Mouse (Mus musculus): ENCODE data around the gene Marc2. TPM values are rescaled to one million over a fixed set of nuclear protein-coding genes. Genes with fewer than 3 reads are reported as not detected.

The Marc2 gene
- polyA plus RNA-seq, 1 experiment from 2014 or later, result 98.1 TPM

GRCm38 (mm10) chr1:184870646-184871385 is 24.6 kb upstream of the Marc2 start:
- 84% methylated on average over 11 of the region's 11 CpGs for WGBS

GRCm38 (mm10) chr1:184869939-184870565 is 23.8 kb upstream of the Marc2 start:
- Histone ChIP-seq H3K4me2 (no peak overlapping the region), H3K9me3 (no peaks in the 10 kb centered on the region), H3K9ac (no peak overlapping the region), H3K4me3 (replicated peaks) (no peak overlapping the region), H3K4me1 (no peaks in the 10 kb centered on the region), H3K36me3 (replicated peaks) (no peaks in the 10 kb centered on the region), H3K27ac (no peak overlapping the region), H3K27me3 (peaks cover 68% of the 10 kb centered on the region)
- WGBS, result 48% methylated on average over 4 of the region's 4 CpGs
- no peak for ATAC-seq (ENCODE audit: low FRiP score)

More at GRCm38 (mm10) chr1:184870646-184871385, 24.6 kb upstream of the Marc2 start:
- no peak for ATAC-seq (ENCODE audit: low FRiP score)
- H3K27me3 ChIP-seq, result peaks cover 69% of the 10 kb centered on the region
- H3K36me3 ChIP-seq (replicated peaks), result no peaks in the 10 kb centered on the region
- no peak overlapping the region for H3K4me2 ChIP-seq
- H3K4me1 ChIP-seq, result no peaks in the 10 kb centered on the region
- no peak overlapping the region for H3K27ac ChIP-seq
- no peaks in the 10 kb centered on the region for H3K9me3 ChIP-seq
- H3K4me3 ChIP-seq (replicated peaks), result no peak overlapping the region
- H3K9ac ChIP-seq, result no peak overlapping the region

GRCm38 (mm10) chr1:184867640-184868120 is 21.4 kb upstream of the Marc2 start:
- Histone ChIP-seq H3K36me3 (replicated peaks) (no peaks in the 10 kb centered on the region), H3K4me3 (replicated peaks) (no peak overlapping the region), H3K27me3 (peaks cover 60% of the 10 kb centered on the region), H3K9me3 (no peaks in the 10 kb centered on the region), H3K9ac (no peak overlapping the region), H3K4me2 (no peak overlapping the region), H3K4me1 (peaks cover 4% of the 10 kb centered on the region; the same call in 1 of the 2 replicates), H3K27ac (no peak overlapping the region)
- ATAC-seq (ENCODE audit: low FRiP score), result no peak
- WGBS, result 74% methylated on average over 3 of the region's 3 CpGs

- Histone ChIP-seq H3K4me3 (replicated peaks) (no peak overlapping the region), H3K36me3 (replicated peaks) (no peaks in the 10 kb centered on the region), H3K9ac (no peak overlapping the region), H3K4me2 (no peak overlapping the region), H3K9me3 (no peaks in the 10 kb centered on the region), H3K4me1 (peaks cover 4% of the 10 kb centered on the region; the same call in 1 of the 2 replicates), H3K27ac (no peak overlapping the region), H3K27me3 (peaks cover 52% of the 10 kb centered on the region)
- WGBS, result 19% methylated on average over 7 of the region's 7 CpGs
- no peak for ATAC-seq (ENCODE audit: low FRiP score)
Measured at GRCm38 (mm10) chr1:184864381-184864801, 18.1 kb upstream of the Marc2 start.

GRCm38 (mm10) chr1:184862636-184863035 is 16.4 kb upstream of the Marc2 start:
- Histone ChIP-seq H3K4me3 (replicated peaks) (no peak overlapping the region), H3K9me3 (no peaks in the 10 kb centered on the region), H3K4me1 (peaks cover 4% of the 10 kb centered on the region; the same call in 1 of the 2 replicates), H3K27ac (no peak overlapping the region), H3K4me2 (no peak overlapping the region), H3K9ac (no peak overlapping the region), H3K36me3 (replicated peaks) (no peaks in the 10 kb centered on the region), H3K27me3 (peaks cover 38% of the 10 kb centered on the region)
- no peak for ATAC-seq (ENCODE audit: low FRiP score)
- WGBS, result 86% methylated on average over 6 of the region's 6 CpGs

- H3K36me3 ChIP-seq (replicated peaks), result no peaks in the 10 kb centered on the region
- no peak overlapping the region for H3K4me3 ChIP-seq (replicated peaks)
- H3K9me3 ChIP-seq, result no peaks in the 10 kb centered on the region
- H3K27ac ChIP-seq, result no peak overlapping the region
- peaks cover 4% of the 10 kb centered on the region; the same call in 1 of the 2 replicates for H3K4me1 ChIP-seq
- no peak overlapping the region for H3K4me2 ChIP-seq
- peaks cover 30% of the 10 kb centered on the region for H3K27me3 ChIP-seq
- no peak overlapping the region for H3K9ac ChIP-seq
- ATAC-seq (ENCODE audit: low FRiP score), result no peak
- WGBS, result 81% methylated on average over 2 of the region's 2 CpGs
Measured at GRCm38 (mm10) chr1:184861551-184861950, 15.3 kb upstream of the Marc2 start.

GRCm38 (mm10) chr1:184860276-184860675 is 14.0 kb upstream of the Marc2 start:
- H3K27me3 ChIP-seq, result peaks cover 23% of the 10 kb centered on the region
- no peak overlapping the region for H3K4me3 ChIP-seq (replicated peaks)
- H3K36me3 ChIP-seq (replicated peaks), result no peaks in the 10 kb centered on the region
- no peaks in the 10 kb centered on the region for H3K9me3 ChIP-seq
- 77% methylated on average over 3 of the region's 3 CpGs for WGBS
- no peak for ATAC-seq (ENCODE audit: low FRiP score)
- H3K27ac ChIP-seq, result no peak overlapping the region
- H3K9ac ChIP-seq, result no peak overlapping the region
- peaks cover 4% of the 10 kb centered on the region; the same call in 1 of the 2 replicates for H3K4me1 ChIP-seq
- no peak overlapping the region for H3K4me2 ChIP-seq

GRCm38 (mm10) chr1:184858253-184858652 is 12.0 kb upstream of the Marc2 start:
- H3K27ac ChIP-seq, result no peak overlapping the region
- H3K9ac ChIP-seq, result no peak overlapping the region
- no peak overlapping the region for H3K4me2 ChIP-seq
- H3K4me1 ChIP-seq, result no peaks in the 10 kb centered on the region
- peaks cover 21% of the 10 kb centered on the region for H3K27me3 ChIP-seq
- no peaks in the 10 kb centered on the region for H3K9me3 ChIP-seq
- H3K4me3 ChIP-seq (replicated peaks), result no peak overlapping the region
- no peak for ATAC-seq (ENCODE audit: low FRiP score)
- no peaks in the 10 kb centered on the region for H3K36me3 ChIP-seq (replicated peaks)
- WGBS, result 89% methylated on average over 1 of the region's 1 CpGs

- H3K27me3 ChIP-seq, result peaks cover 20% of the 10 kb centered on the region; the same call in 1 of the 2 replicates
- H3K36me3 ChIP-seq (replicated peaks), result no peaks in the 10 kb centered on the region
- H3K4me1 ChIP-seq, result peaks cover under 1% of the 10 kb centered on the region; the same call in 1 of the 2 replicates
- H3K4me3 ChIP-seq (replicated peaks), result no peak overlapping the region
- H3K9me3 ChIP-seq, result no peaks in the 10 kb centered on the region
- H3K27ac ChIP-seq, result no peak overlapping the region
- no peak for ATAC-seq (ENCODE audit: low FRiP score)
- 92% methylated on average over 9 of the region's 9 CpGs for WGBS
- no peak overlapping the region for H3K9ac ChIP-seq
- no peak overlapping the region for H3K4me2 ChIP-seq
Measured at GRCm38 (mm10) chr1:184857216-184857615, 11.0 kb upstream of the Marc2 start.

- H3K4me2 ChIP-seq, result no peak overlapping the region
- no peak overlapping the region for H3K9ac ChIP-seq
- H3K4me3 ChIP-seq (replicated peaks), result no peak overlapping the region
- no peak for ATAC-seq (ENCODE audit: low FRiP score)
- peaks cover 40% of the 10 kb centered on the region for H3K27me3 ChIP-seq
- H3K4me1 ChIP-seq, result peaks cover 8% of the 10 kb centered on the region
- 62% methylated on average over 3 of the region's 3 CpGs for WGBS
- H3K9me3 ChIP-seq, result no peaks in the 10 kb centered on the region
- no peak overlapping the region for H3K27ac ChIP-seq
- no peaks in the 10 kb centered on the region for H3K36me3 ChIP-seq (replicated peaks)
Measured at GRCm38 (mm10) chr1:184853922-184854321, 7.7 kb upstream of the Marc2 start.

GRCm38 (mm10) chr1:184853339-184853738 is 7.1 kb upstream of the Marc2 start:
- H3K4me2 ChIP-seq, result peak overlapping the region; percentile 17; the same call in 1 of the 2 replicates
- H3K9ac ChIP-seq, result no peak overlapping the region
- ATAC-seq (ENCODE audit: low FRiP score), result 0 out of 2 replicates have a peak, but pooled peaks have one; percentile 37
- H3K36me3 ChIP-seq (replicated peaks), result no peaks in the 10 kb centered on the region
- H3K4me1 ChIP-seq, result peaks cover 8% of the 10 kb centered on the region
- H3K27me3 ChIP-seq, result peaks cover 46% of the 10 kb centered on the region
- no peak overlapping the region for H3K27ac ChIP-seq
- WGBS, result 16% methylated on average over 5 of the region's 5 CpGs
- no peaks in the 10 kb centered on the region for H3K9me3 ChIP-seq
- H3K4me3 ChIP-seq (replicated peaks), result no peak overlapping the region

- H3K27me3 ChIP-seq, result peaks cover 57% of the 10 kb centered on the region
- peak overlapping the region; percentile 44 for H3K4me2 ChIP-seq
- no peaks in the 10 kb centered on the region for H3K9me3 ChIP-seq
- ATAC-seq (ENCODE audit: low FRiP score), result peak; percentile 90
- no peak overlapping the region for H3K9ac ChIP-seq
- H3K27ac ChIP-seq, result no peak overlapping the region
- no peaks in the 10 kb centered on the region for H3K36me3 ChIP-seq (replicated peaks)
- peak overlapping the region; percentile 18; the same call in 1 of the 2 replicates for H3K4me3 ChIP-seq (replicated peaks)
- 19% methylated on average over 31 of the region's 31 CpGs for WGBS
- H3K4me1 ChIP-seq, result peaks cover 8% of the 10 kb centered on the region
Measured at GRCm38 (mm10) chr1:184851741-184852618, 5.7 kb upstream of the Marc2 start.
